Mouse (Mus musculus) cerebellum, adult 2 months (tissue): ENCODE measurements around the gene Knl1.

Source experiments
- CTCF ChIP-seq: fragments of 200-500 bp; IDR thresholded peaks from 2 replicates; pipeline ENCODE4 v1.5.1; 2011; ENCODE audit warnings: low read depth, mild to moderate bottlenecking, control low read depth, low read length, moderate library complexity, borderline replicate concordance; ENCODE audit not compliant: insufficient read depth
- POLR2A ChIP-seq: fragments of 200-500 bp; IDR thresholded peaks from 2 replicates; pipeline ENCODE4 v1.6.1; 2011; ENCODE audit warnings: low read length, control low read depth, borderline replicate concordance; ENCODE audit not compliant: insufficient read depth

DNA sequence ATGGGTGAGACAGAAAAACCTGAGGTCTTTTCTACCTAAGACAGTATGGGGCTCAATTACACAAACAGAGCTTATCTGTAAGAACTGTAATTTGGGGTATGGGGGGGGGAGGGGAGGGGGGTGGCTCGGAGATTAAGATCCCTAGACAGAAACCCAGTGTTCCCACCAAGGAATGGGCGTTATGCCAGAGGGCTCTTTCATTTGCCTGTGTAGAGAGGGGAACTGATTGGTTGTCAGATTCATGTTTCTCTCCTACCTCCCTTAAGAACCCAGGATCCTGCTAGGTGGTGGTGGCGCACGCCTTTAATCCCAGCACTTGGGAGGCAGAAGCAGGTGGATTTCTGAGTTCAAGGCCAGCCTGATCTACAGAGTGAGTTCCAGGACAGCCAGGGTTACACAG lies 27.4 kb upstream of the Knl1 start:
- TF ChIP-seq CTCF (no peak), POLR2A (no peak)
